Mouse (Mus musculus) kidney, adult 9 months (tissue): ENCODE measurements around the gene Itpkb.
"Not testable (repeated sequence)": the region's sequence is repeated elsewhere in the genome, so short reads cannot be mapped to it uniquely, and the experiment has no call there.

Experiments used
- DNase-seq: peaks from one replicate; pipeline ENCODE4 v3.0.0; 2022

Gene Itpkb

GRCm38 (mm10) chr1:180372258-180372657 is 42.0 kb downstream of the Itpkb start:
- not testable (repeated sequence) for DNase-seq

GRCm38 (mm10) chr1:180376598-180376997 is 46.3 kb downstream of the Itpkb start:
- DNase-seq: no peak

- DNase-seq: no peak
Observed at GRCm38 (mm10) chr1:180379559-180379958, 49.3 kb downstream of the Itpkb start.

- DNase-seq: no peak
Observed at GRCm38 (mm10) chr1:180382358-180382757, 52.1 kb downstream of the Itpkb start.

GRCm38 (mm10) chr1:180383884-180384283 is 53.6 kb downstream of the Itpkb start:
- DNase-seq: no peak

- no peak for DNase-seq
Observed at GRCm38 (mm10) chr1:180384486-180384885, 54.2 kb downstream of the Itpkb start.

GRCm38 (mm10) chr1:180385308-180385707 is 55.0 kb downstream of the Itpkb start:
- peak; percentile 48 for DNase-seq

- peak; percentile 99 for DNase-seq
Observed at GRCm38 (mm10) chr1:180386951-180387749, 56.9 kb downstream of the Itpkb start.

GRCm38 (mm10) chr1:180387750-180388480 is 57.6 kb downstream of the Itpkb start:
- DNase-seq: no peak

GRCm38 (mm10) chr1:180388481-180388880 is 58.2 kb downstream of the Itpkb start:
- DNase-seq: peak; percentile 41

- DNase-seq: peak; percentile 50
Observed at GRCm38 (mm10) chr1:180389213-180389760, 59.0 kb downstream of the Itpkb start.

- peak; percentile 72 for DNase-seq
Observed at GRCm38 (mm10) chr1:180390321-180390731, 60.0 kb downstream of the Itpkb start.

- no peak for DNase-seq
Observed at GRCm38 (mm10) chr1:180390746-180391574, 60.7 kb downstream of the Itpkb start.

GRCm38 (mm10) chr1:180391575-180391945 is 61.3 kb downstream of the Itpkb start:
- no peak for DNase-seq

GRCm38 (mm10) chr1:180392137-180392798 is 62.0 kb downstream of the Itpkb start:
- DNase-seq: no peak

GRCm38 (mm10) chr1:180393017-180393797 is 62.9 kb downstream of the Itpkb start:
- DNase-seq: no peak

GRCm38 (mm10) chr1:180393873-180394272 is 63.6 kb downstream of the Itpkb start:
- DNase-seq: peak; percentile 61

GRCm38 (mm10) chr1:180397734-180398133 is 67.4 kb downstream of the Itpkb start:
- no peak for DNase-seq

GRCm38 (mm10) chr1:180398446-180398845 is 68.2 kb downstream of the Itpkb start:
- no peak for DNase-seq

GRCm38 (mm10) chr1:180400691-180401455 is 70.6 kb downstream of the Itpkb start:
- DNase-seq: no peak

- no peak for DNase-seq
Observed at GRCm38 (mm10) chr1:180401725-180402124, 71.4 kb downstream of the Itpkb start.
